ENCODE assay signal across 7 mouse cellular contexts in the genomic region with DNA sequence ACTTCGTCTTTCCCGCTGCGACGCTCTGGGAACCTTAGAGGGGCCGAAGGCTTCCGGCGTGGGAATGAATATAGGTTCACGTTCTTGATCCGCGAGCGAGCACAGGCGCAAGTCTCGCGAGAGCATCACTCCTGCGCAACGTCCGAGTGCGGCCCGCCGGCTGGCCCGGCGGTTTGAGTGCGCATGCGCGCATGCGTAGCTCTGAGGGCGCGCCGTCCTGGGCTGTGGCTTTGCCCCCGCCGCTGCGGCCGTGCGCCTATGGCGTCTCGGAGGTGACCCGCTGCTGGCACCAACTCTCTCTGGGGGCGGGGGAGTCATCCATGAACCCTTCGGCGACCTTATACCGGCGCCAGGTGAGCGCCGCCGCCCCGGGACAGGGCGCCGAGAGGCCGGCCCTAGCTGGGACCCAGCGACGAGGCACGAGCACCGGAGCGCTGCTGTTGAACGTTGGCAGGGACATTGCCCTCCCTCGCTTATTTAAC. TPM values are rescaled to one million over a fixed set of nuclear protein-coding genes. Genes with fewer than 3 reads are reported as not detected.
DNase-seq lines count a peak whose midpoint lies in the region; ATAC-seq lines count a peak whose summit lies in the region.

A gene (plus strand): TSS at position 172 of the 482 bp plus-strand sequence.

- WGBS in intestine, embryonic 15.5 days, result under 1% methylated on average over 56 of the region's 56 CpGs
- under 1% methylated on average over 56 of the region's 56 CpGs for WGBS in midbrain, embryonic 10.5 days

- ATAC-seq in intestine, embryonic 15.5 days, result peak; percentile 97

- peak within 1 kb of the TSS; percentile 86 for H3K27ac ChIP-seq in intestine, embryonic 15.5 days
- peak within 1 kb of the TSS; percentile 98 for H3K27ac ChIP-seq in midbrain, embryonic 10.5 days (replicated peaks)

- H3K27me3 ChIP-seq in intestine, embryonic 15.5 days (replicated peaks), result no peaks in the 10 kb centered on the region
- H3K27me3 ChIP-seq in midbrain, embryonic 10.5 days (ENCODE audit: low read depth, poor library complexity, severe bottlenecking), result no peaks in the 10 kb centered on the region

- peak within 1 kb of the TSS; percentile 67 for H3K4me2 ChIP-seq in intestine, embryonic 15.5 days (replicated peaks)

- no peaks in the 10 kb centered on the region for H3K9me3 ChIP-seq in intestine, embryonic 15.5 days
- H3K9me3 ChIP-seq in midbrain, embryonic 10.5 days (replicated peaks), result no peaks in the 10 kb centered on the region

- peak; percentile 91 to 92 for DNase-seq in adrenal gland, adult 18-20 months (ENCODE audit: low spot score in 2 of 2)
- peak; percentile 99 for DNase-seq in embryo, embryonic 11 days
- DNase-seq in gastrocnemius, postnatal 36 days, result peak; percentile 82 to 91
- peak; percentile 93 to 94 for DNase-seq in left cerebral cortex, postnatal 25 days (ENCODE audit: low spot score in 2 of 2)
- DNase-seq in midbrain, embryonic 10.5 days (ENCODE audit: low spot score), result peak; percentile 93
- peak; percentile 92 for DNase-seq in right cerebral cortex, postnatal 4 days

- intact Hi-C loops in gastrocnemius, postnatal 36 days (cut with DNase I), result no loop called here
- intact Hi-C loops in left cerebral cortex, postnatal 25 days (cut with DNase I), result no loop called here

- H3K4me3 ChIP-seq in intestine, embryonic 15.5 days (replicated peaks), result peak within 1 kb of the TSS; percentile 65
- peak within 1 kb of the TSS; percentile 88 for H3K4me3 ChIP-seq in midbrain, embryonic 10.5 days

- H3K36me3 ChIP-seq in intestine, embryonic 15.5 days, result peaks cover 10% of the 10 kb centered on the region; the same call in 1 of the 2 replicates
- peaks cover 43% of the 10 kb centered on the region for H3K36me3 ChIP-seq in midbrain, embryonic 10.5 days

- peak within 1 kb of the TSS; percentile 83 for H3K9ac ChIP-seq in intestine, embryonic 15.5 days

- H3K4me1 ChIP-seq in intestine, embryonic 15.5 days (replicated peaks), result peaks cover 2% of the 10 kb centered on the region; the same call in 1 of the 2 replicates
- H3K4me1 ChIP-seq in midbrain, embryonic 10.5 days, result peaks cover 12% of the 10 kb centered on the region

RNA-seq across cellular contexts. Expression of the gene that starts here (rescaled TPM):
- total RNA-seq in adrenal gland, adult 18-20 months (2021), result 1 to 10 TPM; 4.3 to 4.5 TPM
- 1 to 10 TPM; 1.1 to 1.6 TPM for total RNA-seq in gastrocnemius, postnatal 36 days (2021)
- 4.7 and 5.1 TPM in 2 replicates for polyA plus RNA-seq in intestine, embryonic 15.5 days (2015; fragmentation: Nextera tagmentation; extraction: Ambion mirVana)
- 1 to 10 TPM; 3.1 to 3.7 TPM for total RNA-seq in left cerebral cortex, postnatal 25 days (2021)
- polyA plus RNA-seq in midbrain, embryonic 10.5 days (2016; fragmentation: Nextera tagmentation; extraction: Ambion mirVana), result 4.7 and 5.7 TPM in 2 replicates

Comparison
In these comparisons a context has a peak if more than half of its experiments do, and no peak if none do; other contexts are left out.
1. Peak in every context shown above with its lines: DNase-seq, ATAC-seq, H3K4me3 ChIP-seq and H3K27ac ChIP-seq.